Comparison of ENCODE assay signal across 8 mouse cellular contexts in genomic region chr8:108692239-108692627, GRCm38 (mm10).
A peak's percentile ranks its signal among the peaks of the same experiment; 100 is the strongest.
DNase-seq lines count a peak whose midpoint lies in the region; ATAC-seq and TF ChIP-seq lines count a peak whose summit lies in the region.

No protein-coding gene starts in this region.

- peak; percentile 60 for ATAC-seq in hindbrain, embryonic 14.5 days (ENCODE audit: low FRiP score)
- 0 out of 2 replicates have a peak, but pooled peaks have one; percentile 27 for ATAC-seq in lung, embryonic 14.5 days (ENCODE audit: insufficient read depth)

- H3K4me1 ChIP-seq in cerebellum, adult 2 months (ENCODE audit: control insufficient read depth, insufficient read depth, low read length), result peaks cover 4% of the 10 kb centered on the region; the same call in 1 of the 2 replicates
- H3K4me1 ChIP-seq in bone marrow macrophage, adult 2 months (ENCODE audit: control insufficient read depth, insufficient read depth, low read length), result peaks cover 36% of the 10 kb centered on the region
- H3K4me1 ChIP-seq in hindbrain, embryonic 14.5 days (replicated peaks; ENCODE audit: control insufficient read depth, insufficient read depth, low read length), result peaks cover 39% of the 10 kb centered on the region
- H3K4me1 ChIP-seq in lung, embryonic 14.5 days (ENCODE audit: insufficient read depth), result peaks cover 21% of the 10 kb centered on the region; the same call in 1 of the 2 replicates

- no peaks in the 10 kb centered on the region for H3K36me3 ChIP-seq in hindbrain, embryonic 14.5 days (replicated peaks; ENCODE audit: control insufficient read depth, insufficient read depth)
- no peaks in the 10 kb centered on the region for H3K36me3 ChIP-seq in lung, embryonic 14.5 days (ENCODE audit: insufficient read depth)

- peak overlapping the region; percentile 59 for H3K4me3 ChIP-seq in cerebellum, adult 2 months (replicated peaks; ENCODE audit: insufficient read depth, low read depth, low read length)
- H3K4me3 ChIP-seq in bone marrow macrophage, adult 2 months (ENCODE audit: insufficient read depth, low read length), result peak overlapping the region; percentile 28
- peak overlapping the region; percentile 17; the same call in 1 of the 2 replicates for H3K4me3 ChIP-seq in hindbrain, embryonic 14.5 days (replicated peaks; ENCODE audit: low read length)
- H3K4me3 ChIP-seq in lung, embryonic 14.5 days (ENCODE audit: low read depth, low read length), result peak overlapping the region; percentile 15

- 4% methylated on average over 5 of the region's 5 CpGs for WGBS in cerebellum, adult 2 months
- 1% methylated on average over 5 of the region's 5 CpGs for WGBS in hindbrain, embryonic 14.5 days
- 0% methylated on average over 5 of the region's 5 CpGs for WGBS in lung, embryonic 14.5 days

- H3K27me3 ChIP-seq in cerebellum, adult 2 months (ENCODE audit: control insufficient read depth, insufficient read depth, low read length), result peaks cover 3% of the 10 kb centered on the region; the same call in 1 of the 2 replicates
- peaks cover 32% of the 10 kb centered on the region for H3K27me3 ChIP-seq in hindbrain, embryonic 14.5 days (ENCODE audit: control insufficient read depth, insufficient read depth, low read length)
- peaks cover 28% of the 10 kb centered on the region for H3K27me3 ChIP-seq in lung, embryonic 14.5 days (ENCODE audit: insufficient read depth, low read length)

- peak overlapping the region; percentile 57; the same call in 1 of the 2 replicates for H3K9ac ChIP-seq in hindbrain, embryonic 14.5 days
- no peak overlapping the region for H3K9ac ChIP-seq in lung, embryonic 14.5 days

- peak in 1 of 2 experiments; percentile 37 for DNase-seq in cerebellum, adult 2 months
- DNase-seq in cerebellum, adult 9-11 months, result no peak
- peak; percentile 67 for DNase-seq in hindbrain, embryonic 14.5 days (ENCODE audit: low spot score)
- DNase-seq in lung, embryonic 14.5 days, result peak; percentile 71
- no peak for DNase-seq in Muller cell, postnatal 12 days (ENCODE audit: inconsistent ontology term)
- no peak for DNase-seq in ovary, postnatal 10 days (ENCODE audit: low spot score)
- no peak for DNase-seq in right cerebral cortex, postnatal 10 days (ENCODE audit: low spot score in 2 of 2)

- H3K9me3 ChIP-seq in hindbrain, embryonic 14.5 days (ENCODE audit: control insufficient read depth, low read length), result no peaks in the 10 kb centered on the region
- H3K9me3 ChIP-seq in lung, embryonic 14.5 days (ENCODE audit: low read depth, low read length), result no peaks in the 10 kb centered on the region

- peak overlapping the region; percentile 56 for H3K4me2 ChIP-seq in hindbrain, embryonic 14.5 days (replicated peaks)
- peak overlapping the region; percentile 69 for H3K4me2 ChIP-seq in lung, embryonic 14.5 days

- no peak for TF ChIP-seq CTCF in cerebellum, adult 2 months (IDR thresholded peaks at IDR 0.05; ENCODE audit: borderline replicate concordance, insufficient read depth, low read depth, low read length)
- no peak for TF ChIP-seq CTCF in bone marrow macrophage, adult 2 months (IDR thresholded peaks at IDR 0.05; ENCODE audit: low read depth, low read length)
- TF ChIP-seq CTCF in lung, embryonic 14.5 days (IDR thresholded peaks at IDR 0.05; ENCODE audit: low read depth), result no peak

- TF ChIP-seq POLR2A in cerebellum, adult 2 months (IDR thresholded peaks at IDR 0.05; ENCODE audit: borderline replicate concordance, insufficient read depth, low read length), result no peak
- TF ChIP-seq POLR2A in bone marrow macrophage, adult 2 months (IDR thresholded peaks at IDR 0.05; ENCODE audit: borderline replicate concordance, low read depth, low read length), result no peak

- H3K27ac ChIP-seq in cerebellum, adult 2 months (ENCODE audit: insufficient read depth, low read length), result no peak overlapping the region
- peak overlapping the region; percentile 77 for H3K27ac ChIP-seq in bone marrow macrophage, adult 2 months (ENCODE audit: insufficient read depth, low read depth, low read length)
- peak overlapping the region; percentile 93 for H3K27ac ChIP-seq in hindbrain, embryonic 14.5 days
- no peak overlapping the region; the same call in 1 of the 2 replicates for H3K27ac ChIP-seq in lung, embryonic 14.5 days (ENCODE audit: low read depth)

Comparison
In these comparisons a context has a peak if more than half of its experiments do, and no peak if none do; other contexts are left out.
1. DNase-seq: peak in hindbrain, embryonic 14.5 days (single experiment) and lung, embryonic 14.5 days (single experiment); none in cerebellum, adult 9-11 months (single experiment), Muller cell, postnatal 12 days (single experiment), ovary, postnatal 10 days (single experiment) and right cerebral cortex, postnatal 10 days (0 of 2).
2. H3K27ac ChIP-seq: peak in bone marrow macrophage, adult 2 months (single experiment) and hindbrain, embryonic 14.5 days (single experiment); none in cerebellum, adult 2 months (single experiment) and lung, embryonic 14.5 days (single experiment).
3. Peak in every context shown above with its lines, with median percentiles within 50 percentile points of each other: H3K4me3 ChIP-seq.